10 mouse cellular contexts compared by ENCODE assay signal in genomic region chr4:43560976-43561375, GRCm38 (mm10). TPM values are rescaled to one million over a fixed set of nuclear protein-coding genes. Genes with fewer than 3 reads are reported as not detected.
DNase-seq lines count a peak whose midpoint lies in the region; ATAC-seq and TF ChIP-seq lines count a peak whose summit lies in the region.
"Had no signal": no experiment of that assay in that cellular context is flagged by ENCODE, and none has a peak within 500 bp of the region (broad histone marks: within the 10 kb centered on the region; RNA-seq: fewer than 3 reads in every experiment).

No protein-coding gene starts in this region.

- dilution Hi-C loops in CH12.LX (cut with MboI; ENCODE audit: extremely low pct_ligation_motif_present, extremely low pct_unique_long_range_greater_than_20kb, low sequenced_read_pairs) = no loop called here

- 7% methylated on average over 2 of the region's 2 CpGs for WGBS in heart, embryonic 12.5 days
- WGBS in forebrain, postnatal 0 days = 42% methylated on average over 2 of the region's 2 CpGs
- 53% methylated on average over 2 of the region's 2 CpGs for WGBS in midbrain, embryonic 10.5 days

- peaks cover 46% of the 10 kb centered on the region for H3K79me2 ChIP-seq in CH12.LX (replicated peaks; ENCODE audit: control insufficient read depth, extremely low read depth, insufficient read depth, poor library complexity, severe bottlenecking)

- no peak for ATAC-seq in heart, embryonic 12.5 days (ENCODE audit: insufficient number of reproducible peaks, low FRiP score)
- ATAC-seq in forebrain, postnatal 0 days = no peak
- ATAC-seq: Patski had no signal

- TF ChIP-seq EP300 in CH12.LX (IDR thresholded peaks at IDR 0.05; ENCODE audit: low read length) = no peak

- peak overlapping the region; percentile 99 for H3K9ac ChIP-seq in heart, embryonic 12.5 days
- peak overlapping the region; percentile 94 for H3K9ac ChIP-seq in CH12.LX (ENCODE audit: insufficient read depth, low read depth)
- no peak overlapping the region for H3K9ac ChIP-seq in forebrain, postnatal 0 days

- peak overlapping the region; percentile 100 for H3K27ac ChIP-seq in heart, embryonic 12.5 days (ENCODE audit: poor library complexity, severe bottlenecking)
- peak overlapping the region; percentile 65 for H3K27ac ChIP-seq in CH12.LX (ENCODE audit: insufficient read depth, low read depth)
- no peak overlapping the region for H3K27ac ChIP-seq in forebrain, postnatal 0 days (ENCODE audit: low read depth, low read length)
- peak overlapping the region; percentile 96 for H3K27ac ChIP-seq in midbrain, embryonic 10.5 days (replicated peaks)

- no peak for DNase-seq in heart, adult 8-10 months (ENCODE audit: low spot score)
- no peak for DNase-seq in CH12.LX (ENCODE audit: extremely low read depth)
- no peak for DNase-seq in forebrain, postnatal 0 days
- no peak for DNase-seq in midbrain, embryonic 10.5 days (ENCODE audit: low spot score)
- no peak for DNase-seq in B cell, adult 2 months
- DNase-seq in left cerebral cortex, postnatal 10 days (ENCODE audit: extremely low spot score in 1 of 2, low spot score in 2 of 2) = no peak
- no peak for DNase-seq in kidney, adult 9 months

- H3K4me3 ChIP-seq in heart, embryonic 12.5 days = peak overlapping the region; percentile 85
- H3K4me3 ChIP-seq in CH12.LX (replicated peaks in 1 of 3; ENCODE audit: low read depth in 2 of 3, low read length in 2 of 3, poor library complexity in 1 of 3) = peak overlapping the region; percentile 85 to 90 (median 89)
- peak overlapping the region; percentile 97 for H3K4me3 ChIP-seq in forebrain, postnatal 0 days (ENCODE audit: low read depth, low read length)
- H3K4me3 ChIP-seq in midbrain, embryonic 10.5 days = peak overlapping the region; percentile 94

- H3K4me1 ChIP-seq in heart, embryonic 12.5 days (replicated peaks) = peaks cover 57% of the 10 kb centered on the region
- H3K4me1 ChIP-seq in CH12.LX (ENCODE audit: control insufficient read depth in 1 of 2, insufficient read depth in 2 of 2) = peaks cover 21 to 59% of the 10 kb centered on the region in 2 experiments
- peaks cover 12% of the 10 kb centered on the region; the same call in 1 of the 2 replicates for H3K4me1 ChIP-seq in forebrain, postnatal 0 days (ENCODE audit: insufficient read depth)
- peaks cover 57% of the 10 kb centered on the region for H3K4me1 ChIP-seq in midbrain, embryonic 10.5 days

- in situ Hi-C loops in CH12.LX (cut with MboI; ENCODE audit: low pct_ligation_motif_present, low pct_unique_long_range_greater_than_20kb, low sequenced_read_pairs) = loop anchor here (25.0 kb wide), 1 partner anchor 549 kb away; the partner anchor contains the start of genes Fancg and Vcp

- intact Hi-C loops in left cerebral cortex, postnatal 10 days (cut with DNase I) = no loop called here

- no peak for TF ChIP-seq POLR2A in CH12.LX (IDR thresholded peaks at IDR 0.05; ENCODE audit: low read depth, low read length)

- no peak for TF ChIP-seq CTCF in CH12.LX (conservative IDR thresholded peaks at IDR 0.05 in 1 of 2, IDR thresholded peaks at IDR 0.05 in 1 of 2; ENCODE audit: low read depth in 2 of 2, low read length in 2 of 2)
- no peak for TF ChIP-seq CTCF in forebrain, postnatal 0 days (IDR thresholded peaks at IDR 0.05; ENCODE audit: low read depth)

- no peak for TF ChIP-seq RAD21 in CH12.LX (IDR thresholded peaks at IDR 0.05; ENCODE audit: low read depth, low read length)

- H3K9me3 ChIP-seq in heart, embryonic 12.5 days (replicated peaks) = no peaks in the 10 kb centered on the region
- H3K9me3 ChIP-seq in CH12.LX (replicated peaks; ENCODE audit: low read length) = no peaks in the 10 kb centered on the region
- no peaks in the 10 kb centered on the region for H3K9me3 ChIP-seq in forebrain, postnatal 0 days (ENCODE audit: low read length)
- no peaks in the 10 kb centered on the region for H3K9me3 ChIP-seq in midbrain, embryonic 10.5 days (replicated peaks)

- no peaks in the 10 kb centered on the region for H3K27me3 ChIP-seq in heart, embryonic 12.5 days (replicated peaks)
- H3K27me3 ChIP-seq in CH12.LX (replicated peaks) = no peaks in the 10 kb centered on the region
- H3K27me3 ChIP-seq in forebrain, postnatal 0 days (ENCODE audit: insufficient read depth, low read length) = no peaks in the 10 kb centered on the region
- H3K27me3 ChIP-seq in midbrain, embryonic 10.5 days (ENCODE audit: low read depth, poor library complexity, severe bottlenecking) = no peaks in the 10 kb centered on the region
- H3K27me3 ChIP-seq: Patski had no signal

- H3K36me3 ChIP-seq in heart, embryonic 12.5 days = peaks cover 35% of the 10 kb centered on the region
- peaks cover 19 to 46% of the 10 kb centered on the region in 2 experiments for H3K36me3 ChIP-seq in CH12.LX (replicated peaks in 1 of 2; ENCODE audit: control insufficient read depth in 1 of 2, insufficient read depth in 1 of 2, low read length in 1 of 2)
- H3K36me3 ChIP-seq in forebrain, postnatal 0 days (ENCODE audit: insufficient read depth) = peaks cover 38% of the 10 kb centered on the region
- H3K36me3 ChIP-seq in midbrain, embryonic 10.5 days = peaks cover 37% of the 10 kb centered on the region

- peak overlapping the region; percentile 92 for H3K4me2 ChIP-seq in heart, embryonic 12.5 days
- H3K4me2 ChIP-seq in CH12.LX (ENCODE audit: insufficient read depth, low read depth, poor library complexity, severe bottlenecking) = peak overlapping the region; percentile 92
- peak overlapping the region; percentile 72 for H3K4me2 ChIP-seq in forebrain, postnatal 0 days (ENCODE audit: low read depth)

TF ChIP-seq in CH12.LX, 34 proteins besides CTCF, POLR2A, EP300 and RAD21 (continues in another document):
- TF ChIP-seq USF1 (IDR thresholded peaks at IDR 0.05; ENCODE audit: low read depth, low read length) = no peak
- no peak for TF ChIP-seq SIN3A (IDR thresholded peaks at IDR 0.05; ENCODE audit: low read length)
- TF ChIP-seq HCFC1 (IDR thresholded peaks at IDR 0.05; ENCODE audit: low read depth, low read length) = no peak
- no peak for TF ChIP-seq SMC3 (IDR thresholded peaks at IDR 0.05; ENCODE audit: low read depth, low read length)
- no peak for TF ChIP-seq TCF12 (IDR thresholded peaks at IDR 0.05; ENCODE audit: low read depth, low read length)
- TF ChIP-seq USF2 (conservative IDR thresholded peaks at IDR 0.05; ENCODE audit: low read depth, low read length) = no peak

RNA-seq across cellular contexts. Expression of gene Creb3, which starts 1.2 kb away (rescaled TPM):
- polyA plus RNA-seq in heart, embryonic 12.5 days (2016; fragmentation: Nextera tagmentation; extraction: Ambion mirVana) = 57.2 and 61.2 TPM in 2 replicates
- total RNA-seq in heart, adult 8-10 months (2022) = 10 to 100 TPM; 39.7 to 48.8 (median 43.2) TPM
- 32.9 and 34.2 TPM in 2 replicates for total RNA-seq in CH12.LX (2012; rRNA removed)
- 26.1 and 27.6 TPM in 2 replicates for total RNA-seq in CH12.LX (2014; rRNA removed)
- polyA plus RNA-seq in CH12.LX (2012; ENCODE audit: insufficient read length, low read depth) = 33.1 and 37.2 TPM in 2 replicates
- total RNA-seq in forebrain, postnatal 0 days (2014; rRNA removed) = 61.9 and 64.4 TPM in 2 replicates
- polyA plus RNA-seq in forebrain, postnatal 0 days (2015; fragmentation: Nextera tagmentation; extraction: Ambion mirVana) = 84.0 and 87.2 TPM in 2 replicates
- polyA plus RNA-seq in midbrain, embryonic 10.5 days (2016; fragmentation: Nextera tagmentation; extraction: Ambion mirVana) = 43.1 and 49.1 TPM in 2 replicates
- total RNA-seq in left cerebral cortex, postnatal 10 days (2021) = 10 to 100 TPM; 74.4 to 74.6 TPM

RNA-seq across cellular contexts. Expression of gene Tln1, which starts 1.5 kb away (rescaled TPM):
- polyA plus RNA-seq in heart, embryonic 12.5 days (2016; fragmentation: Nextera tagmentation; extraction: Ambion mirVana) = 117 and 124 TPM in 2 replicates
- total RNA-seq in heart, adult 8-10 months (2022) = 100 to 1,000 TPM in 2 of 4 experiments, 10 to 100 TPM in 2; 96.1 to 117 (median 101) TPM
- total RNA-seq in CH12.LX (2012; rRNA removed) = 59.3 and 60.4 TPM in 2 replicates
- total RNA-seq in CH12.LX (2014; rRNA removed) = 22.3 and 22.7 TPM in 2 replicates
- 50.1 and 69.2 TPM in 2 replicates for polyA plus RNA-seq in CH12.LX (2012; ENCODE audit: insufficient read length, low read depth)
- 34.4 and 44.1 TPM in 2 replicates for total RNA-seq in forebrain, postnatal 0 days (2014; rRNA removed)
- polyA plus RNA-seq in forebrain, postnatal 0 days (2015; fragmentation: Nextera tagmentation; extraction: Ambion mirVana) = 66.2 and 80.4 TPM in 2 replicates
- 43.3 and 47.2 TPM in 2 replicates for polyA plus RNA-seq in midbrain, embryonic 10.5 days (2016; fragmentation: Nextera tagmentation; extraction: Ambion mirVana)
- total RNA-seq in left cerebral cortex, postnatal 10 days (2021) = 10 to 100 TPM; 48.7 to 55.3 TPM

RNA-seq across cellular contexts. Expression of gene Rgp1, which starts 17.5 kb away (rescaled TPM):
- polyA plus RNA-seq in heart, embryonic 12.5 days (2016; fragmentation: Nextera tagmentation; extraction: Ambion mirVana) = 20.4 and 26.4 TPM in 2 replicates
- 10 to 100 TPM; 31.3 to 39.6 (median 34.6) TPM for total RNA-seq in heart, adult 8-10 months (2022)
- total RNA-seq in CH12.LX (2012; rRNA removed) (16.6 and 22.0 TPM in 2 replicates), CH12.LX (2014; rRNA removed) (5.4 and 10.1 TPM in 2 replicates)
- polyA plus RNA-seq in CH12.LX (2012; ENCODE audit: insufficient read length, low read depth) = 32.7 and 37.0 TPM in 2 replicates
- 17.6 and 22.6 TPM in 2 replicates for total RNA-seq in forebrain, postnatal 0 days (2014; rRNA removed)
- 7.1 and 10.4 TPM in 2 replicates for polyA plus RNA-seq in forebrain, postnatal 0 days (2015; fragmentation: Nextera tagmentation; extraction: Ambion mirVana)
- 20.7 and 21.0 TPM in 2 replicates for polyA plus RNA-seq in midbrain, embryonic 10.5 days (2016; fragmentation: Nextera tagmentation; extraction: Ambion mirVana)
- 10 to 100 TPM; 48.5 to 49.7 TPM for total RNA-seq in left cerebral cortex, postnatal 10 days (2021)

RNA-seq across cellular contexts. Expression of gene Gba2, which starts 17.7 kb away (rescaled TPM):
- 25.5 and 25.8 TPM in 2 replicates for polyA plus RNA-seq in heart, embryonic 12.5 days (2016; fragmentation: Nextera tagmentation; extraction: Ambion mirVana)
- total RNA-seq in heart, adult 8-10 months (2022) = 10 to 100 TPM; 11.7 to 14.0 (median 13.0) TPM
- total RNA-seq in CH12.LX (2012; rRNA removed) = 3.6 and 4.1 TPM in 2 replicates
- total RNA-seq in CH12.LX (2014; rRNA removed) = 3.2 TPM in 2 replicates
- polyA plus RNA-seq in CH12.LX (2012; ENCODE audit: insufficient read length, low read depth) = 8.7 and 11.2 TPM in 2 replicates
- 31.6 and 37.7 TPM in 2 replicates for total RNA-seq in forebrain, postnatal 0 days (2014; rRNA removed)
- 45.4 and 45.5 TPM in 2 replicates for polyA plus RNA-seq in forebrain, postnatal 0 days (2015; fragmentation: Nextera tagmentation; extraction: Ambion mirVana)
- 26.7 and 31.6 TPM in 2 replicates for polyA plus RNA-seq in midbrain, embryonic 10.5 days (2016; fragmentation: Nextera tagmentation; extraction: Ambion mirVana)
- total RNA-seq in left cerebral cortex, postnatal 10 days (2021) = 10 to 100 TPM; 64.1 to 67.1 TPM

RNA-seq across cellular contexts. Expression of gene Msmp, which starts 23.3 kb away (rescaled TPM):
- 0.50 and 1.3 TPM in 2 replicates for polyA plus RNA-seq in heart, embryonic 12.5 days (2016; fragmentation: Nextera tagmentation; extraction: Ambion mirVana)
- under 1 TPM in 1 of 4 experiments, not detected in 3; 0.52 TPM for total RNA-seq in heart, adult 8-10 months (2022)
- total RNA-seq in CH12.LX (2012; rRNA removed) (0.46 and 0.72 TPM in 2 replicates), CH12.LX (2014; rRNA removed) (not detected in 2 replicates)
- polyA plus RNA-seq in CH12.LX (2012; ENCODE audit: insufficient read length, low read depth) = 5.9 and 6.3 TPM in 2 replicates
- not detected in 2 replicates for total RNA-seq in forebrain, postnatal 0 days (2014; rRNA removed)
- polyA plus RNA-seq in forebrain, postnatal 0 days (2015; fragmentation: Nextera tagmentation; extraction: Ambion mirVana) = 0.38 and 1.9 TPM in 2 replicates
- 0.32 and 0.74 TPM in 2 replicates for polyA plus RNA-seq in midbrain, embryonic 10.5 days (2016; fragmentation: Nextera tagmentation; extraction: Ambion mirVana)
- not detected for total RNA-seq in left cerebral cortex, postnatal 10 days (2021)
- total RNA-seq: layer of hippocampus, postnatal 10 days had no signal
- polyA plus RNA-seq: Patski had no signal
